Mouse (Mus musculus): ENCODE data around the gene Msh5. TPM values are rescaled to one million over a fixed set of nuclear protein-coding genes. Genes with fewer than 3 reads are reported as not detected.

Msh5 gene
- polyA plus RNA-seq, 1 experiment: 6.0 TPM

Other genes with a start within 250 kb of the Msh5 start
- not detected in 2 replicates for gene Cyp21a1, start 242.2 kb downstream of the Msh5 start, polyA plus RNA-seq (2012; rRNA removed)
- gene Stk19, start 209.8 kb downstream of the Msh5 start, polyA plus RNA-seq (2012; rRNA removed): 50.0 and 62.6 TPM in 2 replicates
- gene Dxo, start 209.7 kb downstream of the Msh5 start, polyA plus RNA-seq (2012; rRNA removed): 65.2 and 67.7 TPM in 2 replicates
- gene Skiv2l, start 196.5 kb downstream of the Msh5 start, polyA plus RNA-seq (2012; rRNA removed): 94.8 and 130 TPM in 2 replicates
- gene Nelfe, start 196.4 kb downstream of the Msh5 start, polyA plus RNA-seq (2012; rRNA removed): 22.3 and 23.8 TPM in 2 replicates
- gene Cfb, start 184.2 kb downstream of the Msh5 start, polyA plus RNA-seq (2012; rRNA removed): 28.6 and 30.9 TPM in 2 replicates
- gene Zbtb12, start 167.3 kb downstream of the Msh5 start, polyA plus RNA-seq (2012; rRNA removed): 7.3 and 7.9 TPM in 2 replicates
- not detected in 2 replicates for gene Gm20547, start 164.7 kb downstream of the Msh5 start, polyA plus RNA-seq (2012; rRNA removed)
- gene C2, start 148.5 kb downstream of the Msh5 start, polyA plus RNA-seq (2012; rRNA removed): 4.2 and 4.7 TPM in 2 replicates
- gene Ehmt2, start 148.3 kb downstream of the Msh5 start, polyA plus RNA-seq (2012; rRNA removed): 317 and 331 TPM in 2 replicates
- 338 and 452 TPM in 2 replicates for gene Slc44a4, start 132.3 kb downstream of the Msh5 start, polyA plus RNA-seq (2012; rRNA removed)
- 197 and 259 TPM in 2 replicates for gene Neu1, start 115.5 kb downstream of the Msh5 start, polyA plus RNA-seq (2012; rRNA removed)
- gene Hspa1b, start 87.5 kb downstream of the Msh5 start, polyA plus RNA-seq (2012; rRNA removed): 77.4 and 78.5 TPM in 2 replicates
- not detected in 2 replicates for gene Gm20481, start 76.8 kb downstream of the Msh5 start, polyA plus RNA-seq (2012; rRNA removed)
- gene Hspa1a, start 74.6 kb downstream of the Msh5 start, polyA plus RNA-seq (2012; rRNA removed): 40.8 and 41.4 TPM in 2 replicates
- gene Hspa1l, start 74.0 kb downstream of the Msh5 start, polyA plus RNA-seq (2012; rRNA removed): 0.30 and 0.82 TPM in 2 replicates
- gene Lsm2, start 64.9 kb downstream of the Msh5 start, polyA plus RNA-seq (2012; rRNA removed): 57.6 and 64.6 TPM in 2 replicates
- 196 and 213 TPM in 2 replicates for gene Vars, start 45.8 kb downstream of the Msh5 start, polyA plus RNA-seq (2012; rRNA removed)
- gene Vwa7, start 30.2 kb downstream of the Msh5 start, polyA plus RNA-seq (2012; rRNA removed): 0.73 and 0.83 TPM in 2 replicates
- 1.0 and 2.3 TPM in 2 replicates for gene Sapcd1, start 18.7 kb downstream of the Msh5 start, polyA plus RNA-seq (2012; rRNA removed)
- gene Clic1, start 3.2 kb upstream of the Msh5 start, polyA plus RNA-seq (2012; rRNA removed): 209 and 215 TPM in 2 replicates
- gene Ddah2, start 12.3 kb upstream of the Msh5 start, polyA plus RNA-seq (2012; rRNA removed): 32.5 and 33.0 TPM in 2 replicates
- 5.6 and 10.4 TPM in 2 replicates for gene Ly6g6c, start 18.6 kb upstream of the Msh5 start, polyA plus RNA-seq (2012; rRNA removed)
- 0.82 and 1.0 TPM in 2 replicates for gene Mpig6b, start 19.4 kb upstream of the Msh5 start, polyA plus RNA-seq (2012; rRNA removed)
- 77.8 and 86.1 TPM in 2 replicates for gene Ly6g6e, start 30.2 kb upstream of the Msh5 start, polyA plus RNA-seq (2012; rRNA removed)
- gene Ly6g6d, start 31.3 kb upstream of the Msh5 start, polyA plus RNA-seq (2012; rRNA removed): 19.4 and 23.3 TPM in 2 replicates
- gene Ly6g6f, start 38.9 kb upstream of the Msh5 start, polyA plus RNA-seq (2012; rRNA removed): 2.1 and 2.8 TPM in 2 replicates
- 238 and 254 TPM in 2 replicates for gene Abhd16a, start 42.5 kb upstream of the Msh5 start, polyA plus RNA-seq (2012; rRNA removed)
- not detected in 2 replicates for gene Ly6g5c, start 61.5 kb upstream of the Msh5 start, polyA plus RNA-seq (2012; rRNA removed)
- 0.72 and 0.86 TPM in 2 replicates for gene Ly6g5b, start 68.7 kb upstream of the Msh5 start, polyA plus RNA-seq (2012; rRNA removed)
- gene Gpank1, start 74.7 kb upstream of the Msh5 start, polyA plus RNA-seq (2012; rRNA removed): 23.3 and 25.0 TPM in 2 replicates
- 262 and 295 TPM in 2 replicates for gene Csnk2b, start 75.3 kb upstream of the Msh5 start, polyA plus RNA-seq (2012; rRNA removed)
- 16.7 and 18.2 TPM in 2 replicates for gene D17H6S53E, start 79.6 kb upstream of the Msh5 start, polyA plus RNA-seq (2012; rRNA removed)
- gene Apom, start 85.3 kb upstream of the Msh5 start, polyA plus RNA-seq (2012; rRNA removed): 0.12 and 0.19 TPM in 2 replicates
- 221 and 228 TPM in 2 replicates for gene Bag6, start 88.4 kb upstream of the Msh5 start, polyA plus RNA-seq (2012; rRNA removed)
- gene Prrc2a, start 118.2 kb upstream of the Msh5 start, polyA plus RNA-seq (2012; rRNA removed): 341 and 379 TPM in 2 replicates
- 1.6 and 2.5 TPM in 2 replicates for gene Aif1, start 129.3 kb upstream of the Msh5 start, polyA plus RNA-seq (2012; rRNA removed)
- gene Lst1, start 141.7 kb upstream of the Msh5 start, polyA plus RNA-seq (2012; rRNA removed): 8.1 and 10.4 TPM in 2 replicates
- 20.1 and 22.9 TPM in 2 replicates for gene Ltb, start 147.7 kb upstream of the Msh5 start, polyA plus RNA-seq (2012; rRNA removed)
- 1.3 TPM in 2 replicates for gene Tnf, start 155.3 kb upstream of the Msh5 start, polyA plus RNA-seq (2012; rRNA removed)
- gene Lta, start 158.6 kb upstream of the Msh5 start, polyA plus RNA-seq (2012; rRNA removed): 1.4 and 1.8 TPM in 2 replicates
- gene Gm16181, start 174.1 kb upstream of the Msh5 start, polyA plus RNA-seq (2012; rRNA removed): not detected in 2 replicates
- gene Atp6v1g2, start 186.9 kb upstream of the Msh5 start, polyA plus RNA-seq (2012; rRNA removed): 4.6 and 5.1 TPM in 2 replicates
- gene Nfkbil1, start 189.0 kb upstream of the Msh5 start, polyA plus RNA-seq (2012; rRNA removed): 28.9 and 34.5 TPM in 2 replicates
- gene Ddx39b, start 195.0 kb upstream of the Msh5 start, polyA plus RNA-seq (2012; rRNA removed): 211 and 238 TPM in 2 replicates
- 837 and 1,001 TPM in 2 replicates for gene H2-D1, start 216.0 kb upstream of the Msh5 start, polyA plus RNA-seq (2012; rRNA removed)